Mouse (Mus musculus): Measurements from ENCODE around the gene Prdm16.

GRCm38 (mm10) chr4:154429770-154430169 lies 206.9 kb downstream of the Prdm16 start:
- TF ChIP-seq CTCF (IDR thresholded peaks at IDR 0.05; ENCODE audit: extremely low read depth, insufficient read depth, insufficient read length, insufficient replicate concordance) (no peak), POLR2A (IDR thresholded peaks at IDR 0.05; ENCODE audit: low read depth, low read length) (no peak)
